Mouse (Mus musculus) cortical plate, adult 2 months (tissue): ENCODE data around the gene Sfn. TPM values are rescaled to one million over a fixed set of nuclear protein-coding genes. Genes with fewer than 3 reads are reported as not detected.
A peak's percentile ranks its signal among the peaks of the same experiment; 100 is the strongest.

Experiments
- H3K27ac ChIP-seq: fragments of 200-500 bp; 2 replicates; pipeline ENCODE4 v1.5.1; 2012; ENCODE audit warnings: low read length, control low read depth, inconsistent platforms; ENCODE audit not compliant: insufficient read depth
- H3K4me1 ChIP-seq: fragments of 200-500 bp; 2 replicates; pipeline ENCODE4 v1.6.1; 2011; ENCODE audit warnings: low read length; ENCODE audit not compliant: control insufficient read depth, insufficient read depth
- H3K4me3 ChIP-seq: fragments of 200-500 bp; 2 replicates; pipeline ENCODE4 v1.5.1; 2011; ENCODE audit warnings: mild to moderate bottlenecking, low read length, control low read depth; ENCODE audit not compliant: insufficient read depth
- CTCF ChIP-seq: fragments of 200-500 bp; IDR thresholded peaks from 2 replicates; pipeline ENCODE4 v1.5.1; 2011; ENCODE audit warnings: mild to moderate bottlenecking, control low read depth, low read length; ENCODE audit not compliant: insufficient read depth; ENCODE audit errors: extremely low read depth
- POLR2A ChIP-seq: fragments of 200-500 bp; IDR thresholded peaks from 2 replicates; pipeline ENCODE4 v1.6.1; 2011; ENCODE audit warnings: mild to moderate bottlenecking, low read length, control low read depth; ENCODE audit not compliant: insufficient read depth; ENCODE audit errors: extremely low read depth
- polyA plus RNA-seq: library from polyadenylated mRNA; depleted of rRNA; stranded (reverse); fragments of >200 nt; gene quantifications from 2 replicates; pipeline ENCODE4 v1.2.3, GENCODE M21; 2012

Sfn gene
- polyA plus RNA-seq, 1 experiment: 2.6 TPM

DNA sequence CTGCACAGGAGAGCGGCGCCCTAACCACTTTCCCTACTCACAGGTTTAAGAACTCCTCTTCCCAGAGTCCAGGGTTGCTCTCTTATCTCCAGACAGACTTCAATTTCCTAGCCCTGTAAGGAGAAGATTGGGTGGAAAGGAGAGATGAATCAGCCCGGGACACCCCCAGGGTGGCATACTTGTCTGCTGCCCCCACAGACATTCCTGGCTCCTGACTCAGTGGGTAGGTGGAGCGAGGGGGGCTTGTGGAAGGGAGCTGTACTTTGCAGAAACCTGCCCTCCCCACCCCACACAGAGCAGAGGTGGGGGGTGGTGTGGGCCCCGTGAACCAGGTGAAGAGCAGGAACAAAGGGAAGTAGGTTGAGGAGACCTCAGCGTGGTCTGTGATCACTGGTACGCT is 6.4 kb downstream of the Sfn start:
- peaks cover 2% of the 10 kb centered on the region; the same call in 1 of the 2 replicates for H3K4me1 ChIP-seq
- H3K27ac ChIP-seq: no peak overlapping the region
- no peak overlapping the region for H3K4me3 ChIP-seq
- no peak for TF ChIP-seq POLR2A
- no peak for TF ChIP-seq CTCF

DNA sequence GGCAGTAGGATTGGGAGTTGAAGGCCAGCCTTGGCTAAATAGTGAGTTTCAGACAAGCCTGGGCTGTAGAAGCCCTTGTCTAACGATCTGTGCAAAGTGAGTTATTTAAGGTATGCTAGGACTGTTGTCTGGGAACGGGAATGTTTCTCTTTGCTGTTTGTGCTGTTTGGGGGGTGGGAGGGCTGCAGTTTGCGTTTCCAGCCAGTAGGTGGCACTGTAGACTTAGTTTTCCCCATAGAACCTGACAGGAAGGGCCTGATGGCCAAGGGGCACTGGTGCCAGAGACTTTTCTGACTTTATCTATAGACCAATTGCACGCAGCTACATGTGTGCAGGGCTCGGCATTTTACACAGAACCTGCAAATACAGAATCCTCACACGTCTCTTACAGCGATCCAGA is 9.4 kb downstream of the Sfn start:
- H3K4me3 ChIP-seq: no peak overlapping the region
- H3K27ac ChIP-seq: no peak overlapping the region
- no peaks in the 10 kb centered on the region for H3K4me1 ChIP-seq
- TF ChIP-seq CTCF (peak; percentile 97), POLR2A (no peak)

DNA sequence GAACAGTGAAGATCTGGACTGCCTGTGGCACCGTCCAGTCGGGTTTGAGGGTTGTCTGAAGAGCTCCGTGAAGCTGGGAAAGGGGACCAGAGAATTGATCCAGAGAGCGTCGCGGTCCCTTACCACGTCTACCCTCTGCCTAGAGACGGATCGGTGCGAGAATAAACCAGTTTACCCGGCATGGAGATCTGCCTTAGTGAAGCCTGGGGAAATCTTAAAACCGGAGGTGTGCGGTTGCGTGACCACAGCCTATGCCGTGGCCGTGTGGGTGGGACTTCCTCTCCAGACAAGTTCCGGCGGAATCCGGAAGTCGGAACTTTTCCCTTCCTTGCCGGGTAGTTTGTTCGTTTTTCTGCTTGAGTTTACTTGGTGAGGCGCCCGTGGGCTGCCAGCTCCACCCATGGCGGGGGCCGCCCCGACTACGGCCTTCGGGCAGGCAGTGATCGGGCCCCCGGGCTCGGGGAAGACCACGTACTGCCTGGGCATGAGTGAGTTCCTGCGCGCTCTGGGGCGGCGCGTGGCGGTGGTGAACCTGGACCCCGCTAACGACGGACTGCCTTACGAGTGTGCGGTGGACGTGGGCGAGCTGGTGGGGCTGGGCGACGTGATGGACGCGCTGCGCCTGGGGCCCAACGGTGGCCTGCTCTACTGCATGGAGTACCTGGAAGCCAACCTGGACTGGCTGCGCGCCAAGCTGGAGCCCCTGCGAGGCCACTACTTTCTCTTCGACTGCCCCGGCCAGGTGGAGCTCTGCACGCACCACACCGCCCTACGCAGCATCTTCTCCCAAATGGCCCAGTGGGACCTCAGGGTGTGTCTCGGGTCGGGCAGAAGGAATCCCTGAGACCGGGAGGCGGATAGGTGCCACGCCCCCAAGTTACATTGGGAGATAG is 17.7 kb downstream of the Sfn start, which contains the start of gene Gpn2:
TSS of gene Gpn2 (plus strand) at position 304 of the 893 bp plus-strand sequence.
- TF ChIP-seq POLR2A (peak; percentile 91), CTCF (no peak)
- Histone ChIP-seq H3K27ac (peak within 1 kb of the TSS; percentile 51), H3K4me1 (no peaks in the 10 kb centered on the region), H3K4me3 (peak within 1 kb of the TSS; percentile 73)

DNA sequence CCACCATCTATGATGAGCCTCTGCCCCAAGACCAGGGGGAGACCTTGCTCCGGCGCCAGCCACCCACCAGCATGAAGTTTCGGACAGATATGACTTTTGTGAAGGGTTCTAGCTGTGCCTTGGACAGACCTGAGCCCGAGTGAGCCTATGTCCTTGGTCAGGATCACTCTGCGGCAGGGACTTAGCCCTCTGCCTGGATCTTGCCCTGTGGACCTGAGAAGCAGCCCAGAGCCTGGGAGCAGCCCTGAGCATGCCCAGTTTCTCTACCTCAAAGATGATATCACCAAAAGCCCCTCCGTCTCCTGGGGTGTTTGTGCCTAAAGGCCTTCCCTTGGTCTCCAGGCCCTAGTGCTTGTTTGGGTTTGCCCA is 18.3 kb downstream of the Sfn start:
- TF ChIP-seq CTCF (no peak), POLR2A (no peak)
- Histone ChIP-seq H3K27ac (peak overlapping the region; percentile 51), H3K4me3 (peak overlapping the region; percentile 73), H3K4me1 (no peaks in the 10 kb centered on the region)

- Histone ChIP-seq H3K4me3 (no peak overlapping the region), H3K4me1 (no peaks in the 10 kb centered on the region), H3K27ac (no peak overlapping the region)
- TF ChIP-seq POLR2A (no peak), CTCF (no peak)
Measured at GRCm38 (mm10) chr4:133577983-133578382, 24.0 kb downstream of the Sfn start.

GRCm38 (mm10) chr4:133574843-133575202 is 27.1 kb downstream of the Sfn start:
- peak overlapping the region; percentile 82 for H3K4me3 ChIP-seq
- H3K27ac ChIP-seq: no peak overlapping the region
- TF ChIP-seq CTCF (no peak), POLR2A (no peak)
- no peaks in the 10 kb centered on the region for H3K4me1 ChIP-seq

DNA sequence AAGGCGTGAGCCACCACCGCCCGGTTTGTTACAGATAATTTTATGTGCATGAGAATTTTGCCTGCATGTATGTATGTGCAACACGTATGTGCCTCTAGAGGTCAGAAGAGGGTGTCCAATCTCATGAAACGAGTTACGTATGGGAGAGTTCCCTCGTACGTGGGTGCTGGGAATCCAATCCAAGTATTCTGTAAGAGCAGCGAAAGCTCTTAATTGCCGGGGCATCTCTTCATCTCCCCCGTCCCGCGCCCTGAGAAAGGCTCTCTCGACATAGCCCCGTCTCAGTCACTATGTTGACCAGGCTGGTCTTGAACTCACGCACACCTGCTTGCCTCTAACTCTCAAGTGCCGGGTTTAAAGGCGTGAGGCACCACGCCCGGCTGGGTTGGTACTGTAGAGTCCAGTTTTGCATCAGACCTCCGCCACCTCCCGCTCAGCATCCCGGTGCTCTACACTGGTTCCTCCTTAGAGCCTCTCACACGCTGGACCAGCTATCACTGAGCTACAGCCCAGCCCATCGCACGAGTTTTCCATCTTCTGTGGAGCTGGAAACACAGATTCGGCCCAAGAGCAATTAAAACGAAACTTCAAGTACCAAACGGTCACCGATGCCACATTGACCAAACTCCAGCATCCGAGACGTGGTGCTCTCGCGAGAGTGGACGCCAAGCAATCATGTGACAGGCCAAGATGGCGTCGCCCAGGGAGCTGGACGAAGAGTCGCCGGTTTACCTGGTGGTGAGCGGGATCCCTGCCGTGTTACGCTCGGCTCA is 27.7 kb downstream of the Sfn start, which contains the start of gene Gpatch3:
TSS of gene Gpatch3 (plus strand) at position 676 of the 773 bp plus-strand sequence.
- Histone ChIP-seq H3K4me3 (peak within 1 kb of the TSS; percentile 82), H3K27ac (no peak within 1 kb of the TSS), H3K4me1 (no peaks in the 10 kb centered on the region)
- TF ChIP-seq CTCF: no peak
- peak; percentile 95 for TF ChIP-seq POLR2A

DNA sequence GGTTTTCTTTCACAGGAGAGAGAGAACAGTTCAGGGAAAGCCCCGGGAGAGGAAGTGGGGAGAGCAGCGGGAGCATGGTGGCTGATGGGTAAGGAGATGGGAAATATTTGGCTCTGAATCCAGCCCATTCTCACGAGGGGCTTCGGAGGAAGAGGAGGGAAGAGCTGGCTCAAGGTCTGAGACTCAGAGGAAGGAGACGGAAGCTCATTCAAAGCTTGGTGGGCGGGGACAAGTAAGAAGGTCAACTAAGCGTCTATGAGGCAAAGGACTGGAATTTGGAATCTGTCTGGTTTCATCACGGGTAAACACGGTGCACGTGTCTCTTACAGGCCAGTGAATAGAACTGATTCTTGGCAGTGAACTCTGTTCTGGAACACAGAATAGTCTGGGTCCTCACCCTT is 31.9 kb downstream of the Sfn start:
- no peaks in the 10 kb centered on the region for H3K4me1 ChIP-seq
- TF ChIP-seq POLR2A (no peak), CTCF (no peak)
- H3K27ac ChIP-seq: no peak overlapping the region
- no peak overlapping the region for H3K4me3 ChIP-seq

GRCm38 (mm10) chr4:133569291-133570065 is 32.5 kb downstream of the Sfn start:
- H3K27ac ChIP-seq: no peak overlapping the region
- TF ChIP-seq CTCF (no peak), POLR2A (no peak)

More at GRCm38 (mm10) chr4:133569291-133570065, 32.5 kb downstream of the Sfn start:
- Histone ChIP-seq H3K4me1 (no peaks in the 10 kb centered on the region), H3K4me3 (no peak overlapping the region)
